Mouse (Mus musculus) gastrocnemius, postnatal 36 days (tissue): ENCODE data around the gene Chaf1a. TPM values are rescaled to one million over a fixed set of nuclear protein-coding genes. Genes with fewer than 3 reads are reported as not detected.

Source experiments
- DNase-seq, 2 experiments: peaks; one replicate each; pipeline ENCODE4 v3.0.0; 2022
- intact Hi-C: fragments of 180-260 bp; cut with DNase I; formaldehyde crosslinking; loops from one replicate; pipeline ENCODE4 v1.15.1; 2025
- total RNA-seq, 2 experiments: library from RNA; stranded (reverse); gene quantifications; 2 replicates each; pipeline ENCODE4 v1.2.3; 2021

The Chaf1a gene
- total RNA-seq, 2 experiments from 2014 or later, result 1.3 to 1.4 TPM

DNA sequence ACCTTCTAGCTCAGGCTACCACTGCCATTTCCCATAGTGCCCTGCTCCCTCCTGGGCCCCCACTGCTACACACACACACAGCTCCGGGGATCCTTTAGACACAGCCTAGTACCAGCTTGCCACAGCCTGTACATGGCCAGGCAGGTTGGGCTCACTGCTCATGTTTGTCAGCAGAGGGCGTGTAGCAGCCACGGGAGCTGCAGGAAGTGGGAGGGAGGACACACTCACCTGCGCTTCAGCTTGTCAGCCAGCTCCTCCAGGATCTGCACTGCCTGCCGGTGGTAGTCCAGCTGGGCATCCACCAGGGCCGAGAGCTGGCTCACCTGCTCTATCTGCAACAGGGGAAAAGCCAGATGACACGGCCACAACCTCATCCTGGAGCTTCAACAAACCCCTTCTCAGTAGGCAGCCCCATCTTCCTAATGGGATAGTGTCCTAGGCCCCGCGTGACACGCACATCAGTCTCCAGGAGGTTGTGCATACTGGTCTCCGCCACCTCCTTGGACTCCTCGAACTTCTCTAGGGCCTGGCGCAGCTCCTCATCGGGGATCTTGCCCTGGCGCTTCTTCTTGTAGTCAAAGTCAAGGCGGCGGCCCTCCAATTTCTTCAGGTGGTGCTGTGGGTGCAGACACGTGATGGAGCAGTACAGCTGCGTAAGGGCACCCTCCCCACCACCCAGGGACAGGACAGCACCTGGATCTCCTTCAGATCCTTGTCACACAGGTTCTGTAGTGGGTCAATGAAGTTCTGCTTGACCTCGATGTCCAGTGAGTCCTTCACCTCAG is 21.7 kb upstream of the Chaf1a start:
- DNase-seq, result peak in 1 of 2 experiments; percentile 23
- intact Hi-C loops, result no loop called here

DNA sequence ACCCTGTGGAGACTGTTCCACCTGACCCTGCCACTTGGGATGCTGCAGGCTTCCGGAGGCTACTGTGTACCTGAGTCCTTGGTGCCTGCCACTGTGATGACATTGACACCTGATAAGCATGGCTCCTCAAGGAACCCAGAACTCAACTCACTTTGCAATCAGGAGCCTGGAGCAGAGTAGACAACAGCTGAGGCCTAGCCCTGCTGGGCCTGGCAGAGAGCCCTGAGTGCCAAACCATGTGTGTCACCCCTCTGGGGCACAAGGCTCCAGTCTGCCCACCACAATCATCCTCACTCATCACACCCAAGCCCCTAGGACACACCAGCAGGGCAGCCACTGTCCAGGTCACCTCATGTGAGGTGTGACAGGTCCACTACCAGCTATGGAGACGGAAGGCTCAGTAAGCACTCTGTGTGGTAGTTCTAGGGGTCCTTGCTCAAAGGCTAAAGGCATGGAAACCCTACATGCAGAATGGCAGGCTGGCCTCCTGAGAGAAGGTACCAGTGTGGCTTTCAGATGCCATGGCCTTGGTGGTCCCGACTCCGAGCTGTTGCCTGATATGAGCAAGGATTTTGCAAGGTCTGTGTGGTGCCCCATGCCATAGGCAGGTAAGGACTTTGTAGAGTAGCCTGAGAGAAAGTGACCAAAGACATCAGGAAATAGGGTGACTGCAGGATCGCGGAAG is 19.7 kb upstream of the Chaf1a start:
- DNase-seq, result no peak
- intact Hi-C loops, result no loop called here

DNA sequence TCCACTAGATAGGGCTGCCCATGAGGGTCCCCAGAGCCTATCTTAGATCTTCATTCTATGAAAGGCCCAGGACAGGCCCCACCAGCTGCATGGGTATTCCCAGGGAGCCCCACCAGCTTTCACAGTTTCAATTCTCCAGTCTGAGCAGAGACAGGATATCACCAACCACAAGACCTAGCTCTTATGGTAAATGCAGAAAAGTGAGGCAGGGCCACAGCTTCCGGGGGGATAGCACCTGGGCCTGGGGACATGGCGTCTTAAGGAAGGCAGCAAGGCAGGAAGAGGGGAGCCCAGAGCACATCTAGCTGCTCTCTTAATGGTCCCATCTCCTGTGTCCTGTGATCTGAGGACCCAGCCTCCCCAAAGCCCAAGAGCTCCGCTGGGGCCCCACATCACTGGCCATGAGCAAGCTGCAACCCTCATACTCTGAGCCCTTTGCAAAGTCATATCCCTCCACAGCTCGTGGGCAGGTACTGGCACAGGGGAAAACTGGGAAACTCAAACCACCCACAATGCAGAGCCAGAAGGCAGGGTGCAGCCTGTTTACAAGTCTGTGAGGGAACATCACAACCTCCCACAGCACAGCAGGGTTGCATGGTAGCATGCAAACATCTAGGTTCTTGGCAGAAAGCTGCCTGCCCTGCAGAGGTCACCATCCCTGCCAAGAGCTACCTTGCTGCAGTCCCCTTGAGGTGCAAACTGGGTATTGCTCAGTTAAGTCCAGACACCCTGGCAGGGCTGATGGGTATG is 18.9 kb upstream of the Chaf1a start:
- intact Hi-C loops, result no loop called here
- DNase-seq, result peak in 1 of 2 experiments; percentile 14

DNA sequence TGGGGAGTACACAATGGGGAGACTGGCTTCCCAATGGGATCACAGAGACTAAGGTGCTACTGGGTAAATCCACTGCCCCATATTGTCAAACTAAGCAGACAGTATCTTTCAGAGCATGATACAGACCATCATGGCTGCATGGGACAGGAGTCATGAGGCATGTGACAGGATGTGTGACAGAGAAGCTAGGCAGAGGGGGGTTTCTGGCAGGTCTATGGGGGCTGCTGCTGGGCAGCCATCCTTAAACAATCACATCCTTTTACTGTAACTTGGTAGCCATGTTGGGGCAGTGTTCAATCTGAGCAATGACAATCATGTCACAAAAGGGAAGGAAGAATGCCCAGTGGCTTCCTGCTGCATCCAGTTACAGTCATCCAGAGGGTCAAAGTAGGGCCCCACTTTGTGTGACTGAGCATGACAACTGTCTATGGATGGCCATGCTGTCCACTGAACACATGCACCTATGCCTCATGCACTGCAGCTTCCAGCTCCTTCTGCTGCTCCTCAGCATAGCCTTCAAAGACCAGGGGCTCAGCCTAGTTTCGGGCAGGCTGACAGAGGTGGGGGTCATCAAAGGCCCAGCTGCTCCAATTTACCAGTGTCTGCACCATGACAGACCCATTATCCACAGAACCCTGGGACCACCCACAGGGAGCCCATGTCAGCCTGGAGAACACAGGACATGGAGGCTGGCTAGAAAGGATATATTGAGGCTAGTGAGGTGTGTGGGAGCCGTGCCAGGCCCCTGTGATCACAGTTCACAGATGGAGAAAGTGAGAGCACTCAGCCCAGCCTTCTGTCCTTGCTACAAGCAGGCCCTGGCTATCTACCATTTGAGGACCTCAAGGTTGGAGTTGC is 17.9 kb upstream of the Chaf1a start:
- no peak for DNase-seq
- intact Hi-C loops, result no loop called here

DNA sequence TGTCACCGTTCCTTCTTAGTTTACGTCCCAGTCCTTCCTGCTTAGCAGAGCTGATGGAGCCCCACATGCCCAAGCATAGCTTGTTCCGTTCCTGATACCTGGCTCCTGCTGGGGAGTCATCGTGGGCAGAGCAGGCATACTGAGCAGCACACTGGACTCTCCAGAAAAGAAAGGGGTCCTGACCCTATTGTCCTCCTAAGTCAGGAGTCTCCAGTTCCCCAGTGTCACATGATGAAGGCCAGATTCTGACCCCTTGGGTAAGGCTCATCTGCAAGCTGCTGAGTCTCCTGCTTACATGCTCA is 17.3 kb upstream of the Chaf1a start:
- intact Hi-C loops, result no loop called here
- peak in 1 of 2 experiments; percentile 12 for DNase-seq

DNA sequence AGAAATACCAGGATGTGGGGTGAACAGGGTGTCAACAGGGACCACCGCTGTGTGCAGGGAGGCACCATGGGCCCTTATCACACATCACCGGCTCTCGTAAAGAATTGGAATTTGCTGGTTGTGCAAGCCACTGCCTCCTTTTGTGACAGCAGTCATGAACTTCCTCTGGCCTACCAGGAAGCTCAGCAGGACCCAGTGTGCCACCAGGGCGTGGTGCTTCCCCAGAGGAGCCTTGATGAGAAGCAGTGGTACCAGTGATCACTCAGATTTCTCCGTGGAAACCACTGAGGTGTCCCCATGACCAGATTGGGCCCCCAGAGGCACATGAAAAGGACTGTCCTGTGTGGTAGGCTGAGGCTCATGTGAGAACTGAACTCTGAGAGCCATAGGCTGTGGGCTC is 16.9 kb upstream of the Chaf1a start:
- intact Hi-C loops, result no loop called here
- peak in 1 of 2 experiments; percentile 15 for DNase-seq

DNA sequence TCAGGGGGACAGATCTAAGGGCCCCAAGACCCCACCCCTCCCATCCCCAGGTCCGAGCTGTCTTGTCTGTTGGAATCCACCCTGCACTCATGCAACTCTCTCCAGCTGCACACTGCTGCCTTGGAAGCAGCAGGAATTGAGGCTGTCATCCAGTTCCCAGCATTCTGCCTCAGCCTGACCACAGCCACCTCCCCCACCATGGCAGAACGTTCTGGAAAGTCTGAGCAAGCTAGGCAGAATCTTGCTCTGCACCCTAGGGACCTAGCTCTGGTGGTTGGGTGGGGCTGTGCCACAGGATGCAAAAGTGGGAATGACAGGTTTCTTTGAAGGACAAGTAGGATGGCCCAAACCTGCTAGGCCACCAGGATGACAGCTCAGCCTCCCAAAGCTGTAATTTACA is 15.8 kb upstream of the Chaf1a start:
- DNase-seq, result peak in 1 of 2 experiments; percentile 12
- intact Hi-C loops, result no loop called here

DNA sequence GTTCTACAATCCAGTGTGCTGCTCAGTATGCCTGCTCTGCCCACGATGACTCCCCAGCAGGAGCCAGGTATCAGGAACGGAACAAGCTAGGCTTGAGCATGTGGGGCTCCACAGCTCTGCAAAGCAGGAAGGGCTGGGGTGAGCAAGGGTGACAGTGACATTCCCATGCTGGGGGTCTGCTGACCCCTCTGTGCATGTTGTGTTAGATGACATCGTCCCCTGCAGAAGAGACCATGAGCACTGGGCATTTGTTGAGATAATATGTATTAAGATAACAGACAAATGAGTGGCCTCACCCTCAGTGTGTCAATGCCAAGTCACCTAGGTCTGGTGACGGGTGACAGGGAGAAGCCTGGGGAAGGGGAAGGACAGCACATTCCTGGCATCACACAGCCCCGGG is 15.3 kb upstream of the Chaf1a start:
- DNase-seq, result no peak
- intact Hi-C loops, result no loop called here

DNA sequence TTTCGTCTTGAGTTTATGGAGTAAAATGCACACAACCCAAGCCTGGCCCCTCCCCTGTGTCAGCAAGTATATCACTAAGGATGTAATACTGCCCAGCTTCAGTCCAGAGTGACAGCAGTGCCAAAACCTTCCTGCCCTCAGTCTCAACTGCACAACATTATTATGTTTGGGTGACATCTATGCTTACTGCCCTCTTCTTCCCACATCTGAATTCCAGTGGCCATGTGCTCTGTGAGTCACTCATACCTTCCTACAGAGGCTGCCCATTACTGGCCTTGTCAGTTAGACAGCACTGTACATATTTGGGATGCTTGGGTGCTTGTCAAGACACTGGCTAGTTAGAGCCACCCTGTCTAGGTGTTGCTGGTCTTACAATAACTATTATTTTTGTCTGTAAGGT is 13.9 kb upstream of the Chaf1a start:
- intact Hi-C loops, result no loop called here
- DNase-seq, result no peak

DNA sequence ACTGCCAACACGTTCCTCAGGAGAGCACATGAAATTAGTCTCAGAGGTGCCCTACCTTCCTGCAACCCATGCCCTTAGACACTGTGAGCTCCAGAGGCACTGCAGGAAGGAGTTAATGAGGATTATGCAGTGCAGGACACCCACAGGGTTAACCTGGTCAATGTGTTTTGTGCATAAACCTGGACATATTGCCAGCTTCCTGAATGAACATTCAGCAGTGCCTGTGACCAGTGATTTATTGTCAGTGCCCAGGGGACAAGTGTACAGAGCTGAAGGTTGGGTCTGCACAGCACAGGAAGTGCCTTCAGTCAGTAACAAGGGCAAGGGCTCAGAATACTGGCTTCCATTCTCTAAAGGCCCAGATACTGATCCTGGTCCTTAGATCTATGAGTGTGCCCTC is 13.4 kb upstream of the Chaf1a start:
- DNase-seq, result no peak
- intact Hi-C loops, result no loop called here

DNA sequence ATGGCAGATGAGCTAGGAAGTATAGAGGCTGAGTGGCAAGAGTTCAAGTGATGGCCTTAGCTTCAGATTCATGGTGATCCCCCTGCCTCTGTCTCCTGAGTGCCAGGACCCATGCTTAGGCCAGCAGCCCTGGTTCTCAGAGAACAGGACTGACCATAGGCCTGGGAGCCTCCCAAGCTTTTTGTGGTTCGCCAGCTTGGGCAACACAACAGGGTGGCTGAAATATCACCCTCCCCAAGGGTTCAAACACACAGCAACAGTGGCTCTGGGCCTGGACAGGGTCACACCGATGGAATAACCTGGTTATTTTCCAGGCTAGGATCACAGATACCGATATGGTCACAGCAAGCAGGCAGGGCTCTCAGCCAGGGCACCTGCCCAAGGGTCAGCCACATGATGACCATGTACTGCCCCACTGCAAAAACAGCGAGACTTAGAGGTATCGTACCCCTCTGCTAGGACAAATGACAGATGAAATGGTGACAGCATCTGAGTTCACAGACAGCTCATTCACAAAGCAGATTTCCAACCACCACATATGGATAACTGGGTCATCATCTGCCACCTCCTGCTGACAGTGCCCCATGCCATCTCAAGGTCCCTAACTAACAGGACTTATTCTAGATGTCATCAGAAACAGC is 12.3 kb upstream of the Chaf1a start:
- peak in 1 of 2 experiments; percentile 34 for DNase-seq

DNA sequence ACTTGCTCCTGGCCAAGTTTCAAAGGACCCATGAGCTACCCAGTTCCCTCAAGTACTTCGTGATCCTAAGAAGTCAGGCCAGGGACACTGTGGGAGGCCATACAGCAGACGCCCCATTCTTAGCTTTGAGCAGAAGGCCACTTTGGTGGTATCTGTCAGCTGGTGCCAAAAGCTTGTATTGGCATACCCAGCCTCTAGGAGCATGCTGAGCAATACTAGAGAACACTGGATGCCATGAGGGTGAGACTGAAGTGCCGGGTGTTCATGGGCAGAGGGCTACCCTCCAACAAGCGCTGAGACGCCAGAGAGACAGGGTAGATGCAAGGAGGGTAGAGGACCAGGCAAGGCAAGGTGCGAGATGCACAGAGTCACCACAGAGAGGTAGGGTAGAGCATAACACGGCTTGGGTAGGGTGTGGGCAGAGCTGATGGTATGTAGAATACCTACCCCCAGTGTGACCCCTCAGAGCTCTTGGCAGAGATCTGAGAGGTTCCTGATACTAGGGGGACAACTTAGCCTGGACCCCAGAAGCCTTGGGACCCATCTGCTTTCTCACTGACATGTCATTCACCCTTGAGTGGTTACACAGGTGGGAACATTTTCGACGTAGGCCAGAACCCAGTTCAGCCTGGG is 9.9 kb upstream of the Chaf1a start:
- intact Hi-C loops, result no loop called here
- no peak for DNase-seq

More for the DNA sequence above, 12.3 kb upstream of the Chaf1a start:
- intact Hi-C loops, result no loop called here

DNA sequence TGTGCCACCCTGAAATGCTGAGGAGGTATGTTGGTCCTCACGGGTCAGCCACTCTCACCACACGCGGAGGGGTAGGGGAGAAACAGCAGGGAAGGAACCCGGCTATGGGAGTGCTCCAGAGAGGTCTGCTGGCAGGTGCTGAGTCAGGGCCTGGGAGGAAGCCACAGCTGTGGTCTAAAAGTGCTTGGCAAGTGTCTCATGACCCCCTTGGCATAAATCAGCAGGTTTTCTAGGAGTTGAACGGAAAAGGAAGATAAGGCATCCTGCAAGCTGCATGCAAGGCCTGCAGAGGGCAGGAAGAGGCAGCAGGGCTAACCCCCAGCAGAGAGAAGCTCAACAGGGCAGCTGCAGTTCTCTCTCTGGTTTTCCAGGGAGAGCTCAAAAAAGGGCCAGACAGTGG is 9.3 kb upstream of the Chaf1a start:
- DNase-seq, result no peak
- intact Hi-C loops, result no loop called here

DNA sequence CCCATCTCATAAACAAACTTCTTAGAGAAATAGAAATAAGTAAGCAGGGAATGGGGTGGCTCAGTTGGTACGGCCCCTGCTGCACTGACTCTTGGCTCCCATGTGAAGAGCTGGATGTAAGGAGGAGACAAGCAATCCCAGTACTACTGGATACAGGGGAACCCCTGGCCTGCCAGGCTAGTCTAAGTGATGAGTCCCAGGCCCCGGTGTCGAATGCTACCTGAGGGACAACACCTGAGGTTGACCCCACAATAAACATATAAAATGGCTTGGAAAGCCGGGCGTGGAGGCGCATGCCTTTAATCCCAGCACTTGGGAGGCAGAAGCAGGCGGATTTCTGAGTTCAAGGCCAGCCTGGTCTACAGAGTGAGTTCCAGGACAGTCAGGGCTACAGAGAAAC is 8.8 kb upstream of the Chaf1a start:
- intact Hi-C loops, result no loop called here
- no peak for DNase-seq

DNA sequence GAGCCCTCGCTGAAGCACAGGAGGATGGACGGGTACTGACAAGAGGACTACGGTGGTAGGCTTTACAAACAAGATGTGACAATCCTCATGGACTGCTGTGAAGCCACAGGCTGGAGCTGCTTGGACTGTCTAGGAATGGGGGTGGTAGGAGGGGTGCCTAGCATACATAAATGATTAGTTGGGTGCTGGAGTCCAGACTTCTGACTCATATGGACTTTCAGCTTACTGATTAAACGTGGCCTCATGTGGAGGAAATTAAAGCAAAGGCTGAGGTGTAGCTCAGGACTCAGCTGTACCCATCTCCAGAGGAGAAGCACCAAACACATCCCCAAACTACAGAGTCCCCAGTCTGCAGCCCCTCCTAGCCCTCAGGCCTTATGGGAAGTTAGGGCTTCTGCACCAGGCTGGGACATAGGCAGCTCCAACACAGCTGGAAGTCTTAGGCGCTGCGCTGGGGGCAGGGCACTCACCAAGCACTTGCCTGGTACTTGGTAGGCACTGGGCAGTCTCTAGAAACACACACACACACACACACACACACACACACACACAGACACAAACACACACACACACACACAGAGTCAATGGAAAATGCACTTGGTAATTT is 8.0 kb upstream of the Chaf1a start:
- intact Hi-C loops, result no loop called here
- no peak for DNase-seq

DNA sequence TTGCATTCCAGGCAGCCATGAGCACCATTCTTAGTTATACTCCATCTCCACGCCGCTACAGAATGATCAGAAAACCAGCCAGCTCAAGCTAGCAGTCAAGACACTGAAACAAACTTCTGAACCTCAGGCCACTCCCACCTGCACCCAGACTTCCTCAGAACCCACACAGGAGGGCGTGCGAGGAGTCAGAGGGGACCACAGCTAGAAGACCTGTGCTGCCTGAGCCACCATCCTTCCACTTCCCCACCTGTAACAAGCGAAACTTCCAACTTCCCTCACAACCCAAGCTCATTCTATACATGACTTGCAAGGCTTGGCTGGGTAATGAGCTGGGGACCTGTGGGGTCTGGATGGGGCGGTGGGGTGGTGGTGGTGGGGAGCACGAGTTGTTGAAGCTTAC is 7.4 kb upstream of the Chaf1a start:
- no peak for DNase-seq
- intact Hi-C loops, result no loop called here

DNA sequence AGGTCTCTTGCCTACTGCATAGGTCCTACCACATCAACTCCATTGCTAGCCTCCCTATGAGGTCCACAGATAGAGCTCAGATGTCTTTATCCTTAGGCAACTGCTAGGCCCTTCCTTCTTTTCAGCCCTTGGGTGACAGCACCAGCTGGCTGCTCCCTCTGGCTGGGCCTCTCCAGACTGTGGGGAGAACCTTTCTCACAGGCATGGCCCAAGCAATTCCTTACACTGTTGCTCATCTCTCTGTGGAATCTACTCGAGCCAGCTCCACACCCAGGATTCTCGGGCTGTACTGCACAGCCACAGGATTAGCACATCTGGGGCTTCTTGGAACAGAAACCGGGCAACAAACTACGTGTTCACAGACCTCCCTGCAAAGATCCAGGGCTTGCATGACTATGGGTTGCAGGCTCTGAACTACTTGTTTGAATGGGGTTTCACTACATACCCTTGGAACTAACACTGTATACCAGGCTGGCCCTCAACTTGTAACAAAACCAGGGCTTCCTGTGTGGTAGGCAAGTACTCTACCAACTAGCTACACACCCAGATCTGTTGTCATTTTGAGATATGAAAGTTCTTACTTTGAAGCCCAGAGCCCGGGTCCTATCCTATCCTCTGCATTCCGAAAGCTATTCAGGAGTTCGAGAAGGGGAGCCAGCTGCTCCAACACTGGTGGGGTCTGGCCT is 6.1 kb upstream of the Chaf1a start:
- intact Hi-C loops, result no loop called here
- DNase-seq, result peak in 1 of 2 experiments; percentile 60

DNA sequence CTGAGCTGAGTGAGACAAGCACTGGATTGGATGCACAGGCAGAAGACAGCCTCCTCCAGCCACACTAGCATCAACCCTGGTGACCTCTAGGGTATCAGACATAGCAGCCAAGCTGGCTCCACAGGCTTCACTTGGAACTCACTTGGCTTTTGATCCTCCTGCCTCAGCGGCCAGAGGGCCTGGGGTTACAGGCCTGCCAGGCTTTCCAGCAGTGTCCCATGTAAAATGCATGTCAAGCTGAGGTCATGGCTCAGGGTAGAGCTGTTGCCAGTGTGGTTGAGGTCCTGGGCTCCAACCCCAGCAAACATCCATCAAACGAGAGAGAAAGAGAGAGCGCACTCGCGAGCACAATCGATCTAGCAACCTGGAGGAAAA is 5.5 kb upstream of the Chaf1a start:
- intact Hi-C loops, result loop anchor here (5.0 kb wide), 1 partner anchor 38 kb away; no protein-coding TSS in a partner anchor
- DNase-seq, result no peak

DNA sequence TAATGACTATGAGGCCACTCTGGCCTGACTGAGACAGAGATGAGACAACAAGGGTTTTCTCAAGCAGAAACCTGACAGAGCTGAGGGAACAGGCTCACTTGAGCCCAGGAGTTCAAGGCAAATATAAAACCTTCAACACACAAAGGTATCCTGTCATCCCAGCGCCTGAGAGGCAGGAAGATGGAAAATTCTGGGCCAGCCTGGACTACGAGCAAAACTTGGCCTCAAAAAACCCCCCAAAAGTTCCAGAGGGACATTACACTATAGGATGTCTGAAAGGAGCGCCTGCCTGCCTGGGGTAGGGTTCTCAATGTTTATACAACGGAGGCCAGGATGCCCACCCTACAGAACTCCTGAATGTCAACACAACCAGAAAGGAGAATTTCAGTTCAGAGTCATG is 5.0 kb upstream of the Chaf1a start:
- intact Hi-C loops, result loop anchor here (5.0 kb wide), 1 partner anchor 37 kb away; no protein-coding TSS in a partner anchor
- DNase-seq, result no peak
